Mouse (Mus musculus) midbrain, embryonic 14.5 days (tissue): ENCODE measurements at regions not wholly inside any gene's neighbourhood (a gene's known extent, or its start where the extent isn't known, plus 50 kb on each side); places are given as distances from the start of the nearest gene placed in this dataset.

Source experiments
- ATAC-seq: fragments of 200-750 bp; cut with Nextera tagmentation; 2 replicates; pipeline ENCODE4 v1.8.0; 2017; ENCODE audit warnings: moderate number of reproducible peaks, moderate library complexity; ENCODE audit not compliant: low FRiP score, low TSS enrichment
- DNase-seq: peaks from one replicate; pipeline ENCODE4 v3.0.0-alpha.2; 2015
- H3K27ac ChIP-seq: fragments of 300-500 bp; sonication (generic); replicated peaks from 2 replicates; pipeline ENCODE4 v1.5.1; 2014; ENCODE audit warnings: mild to moderate bottlenecking, low read depth, low read length, moderate library complexity
- H3K27me3 ChIP-seq: fragments of 300-500 bp; sonication (generic); 2 replicates; pipeline ENCODE4 v1.6.1; 2014; ENCODE audit warnings: low read length, control low read depth, mixed read lengths; ENCODE audit not compliant: control insufficient read depth, insufficient read depth
- H3K36me3 ChIP-seq: fragments of 300-500 bp; sonication (generic); 2 replicates; pipeline ENCODE4 v1.6.1; 2014; ENCODE audit warnings: low read length, control low read depth; ENCODE audit not compliant: control insufficient read depth, insufficient read depth
- H3K4me1 ChIP-seq: fragments of 300-500 bp; sonication (generic); 2 replicates; pipeline ENCODE4 v1.6.1; 2014; ENCODE audit warnings: mild to moderate bottlenecking, antibody characterized with exemption, low read length, control low read depth; ENCODE audit not compliant: control insufficient read depth, insufficient read depth
- H3K4me2 ChIP-seq: fragments of 300-500 bp; sonication (generic); 2 replicates; pipeline ENCODE4 v1.6.1; 2014; ENCODE audit warnings: mild to moderate bottlenecking, low read length, moderate library complexity
- H3K4me3 ChIP-seq: fragments of 300-500 bp; sonication (generic); replicated peaks from 2 replicates; pipeline ENCODE4 v1.5.1; 2014; ENCODE audit warnings: low read depth, low read length
- H3K9ac ChIP-seq: fragments of 300-500 bp; sonication (generic); replicated peaks from 2 replicates; pipeline ENCODE4 v1.6.1; 2014; ENCODE audit warnings: mild to moderate bottlenecking, low read length, moderate library complexity
- H3K9me3 ChIP-seq: fragments of 300-500 bp; sonication (generic); 2 replicates; pipeline ENCODE4 v1.6.1; 2016; ENCODE audit warnings: low read length, control low read depth, mixed read lengths; ENCODE audit not compliant: control insufficient read depth
- WGBS: fragments of 180-500 bp; shearing (Covaris S2); extraction: QIAGEN DNeasy Blood & Tissue Kit; methylation state at CpG from one replicate; pipeline ENCODE4 v1.1.7; 2014; 5-methylcytosine and 5-hydroxymethylcytosine counted together

DNA sequence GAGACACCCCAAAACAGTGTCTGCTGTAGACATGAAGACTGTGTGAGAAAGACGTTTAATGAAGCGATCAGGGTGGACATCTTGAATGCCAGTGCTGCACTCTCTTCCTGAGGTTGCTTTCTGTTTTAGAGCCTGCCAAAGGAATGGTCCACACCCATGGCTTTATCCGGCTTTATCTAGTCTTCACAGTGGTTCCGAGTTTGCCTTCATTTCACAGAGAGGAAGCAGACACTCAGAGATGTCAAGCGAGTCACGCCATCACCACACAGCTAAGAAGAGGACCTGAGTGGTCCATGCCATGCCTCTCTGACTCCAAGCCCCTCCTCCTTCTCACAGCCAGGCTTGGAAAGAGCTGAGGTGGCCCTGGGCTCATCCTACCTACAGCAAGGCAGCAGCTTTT lies 182.7 kb downstream of the Matn1 start:
- H3K4me3 ChIP-seq = no peak overlapping the region
- H3K9me3 ChIP-seq = no peaks in the 10 kb centered on the region
- 0 out of 2 replicates have a peak, but pooled peaks cover 4% of the 10 kb centered on the region for H3K4me1 ChIP-seq
- ATAC-seq (no peak), DNase-seq (no peak)
- no peaks in the 10 kb centered on the region for H3K36me3 ChIP-seq
- H3K27me3 ChIP-seq = no peaks in the 10 kb centered on the region
- H3K4me2 ChIP-seq = no peak overlapping the region
- H3K9ac ChIP-seq = no peak overlapping the region
- H3K27ac ChIP-seq = no peak overlapping the region
- WGBS = 86% methylated on average over 6 of the region's 6 CpGs

DNA sequence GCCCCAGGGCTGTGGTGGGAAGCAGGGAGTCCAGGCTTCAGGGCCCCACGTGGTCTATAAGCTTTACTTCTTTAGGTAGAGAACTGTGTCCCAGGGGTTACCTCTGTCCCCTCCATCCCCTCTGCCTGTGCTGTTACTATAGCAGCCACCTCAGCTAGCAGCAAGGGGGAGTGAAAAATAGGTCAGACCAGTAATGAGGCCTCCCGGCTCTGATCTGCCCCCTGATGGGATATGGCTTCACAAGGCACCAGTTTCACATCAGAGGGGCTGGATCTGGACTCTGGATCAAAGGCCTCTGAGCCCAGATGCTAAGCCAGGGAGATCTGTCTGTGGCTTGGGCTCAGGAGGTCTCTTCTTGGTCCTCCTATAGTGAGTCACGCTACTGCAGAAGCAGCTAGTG lies 184.5 kb downstream of the Matn1 start:
- no peak overlapping the region for H3K4me2 ChIP-seq
- no peaks in the 10 kb centered on the region for H3K27me3 ChIP-seq
- 27% methylated on average over 3 of the region's 3 CpGs for WGBS
- DNase-seq (no peak), ATAC-seq (no peak)
- no peaks in the 10 kb centered on the region for H3K36me3 ChIP-seq
- H3K27ac ChIP-seq = no peak overlapping the region
- H3K4me1 ChIP-seq = 0 out of 2 replicates have a peak, but pooled peaks cover 4% of the 10 kb centered on the region
- no peak overlapping the region for H3K9ac ChIP-seq
- H3K4me3 ChIP-seq = no peak overlapping the region
- no peaks in the 10 kb centered on the region for H3K9me3 ChIP-seq

DNA sequence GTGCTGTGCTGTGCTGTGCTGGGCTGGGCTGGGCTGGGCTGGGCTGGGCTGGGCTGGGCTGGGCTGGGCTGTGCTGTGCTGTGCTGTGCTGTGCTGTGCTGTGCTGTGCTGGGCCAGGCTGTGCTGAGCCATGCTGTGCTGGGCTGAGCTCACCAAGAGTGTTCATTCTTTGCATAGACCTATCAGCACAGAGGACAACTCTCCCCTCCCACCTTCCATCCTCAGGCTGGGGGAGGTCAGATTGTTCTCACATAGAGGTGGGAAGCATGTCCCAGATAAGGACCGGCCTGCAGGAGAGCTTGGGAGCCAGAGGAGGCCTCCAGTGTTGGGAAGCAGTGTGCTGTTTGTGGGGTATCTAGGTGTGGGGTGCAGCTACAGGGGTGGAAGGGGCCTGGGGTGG lies 188.0 kb downstream of the Matn1 start:
- ATAC-seq (no peak), DNase-seq (no peak)
- no peak overlapping the region for H3K9ac ChIP-seq
- no peak overlapping the region for H3K4me2 ChIP-seq
- no peaks in the 10 kb centered on the region for H3K36me3 ChIP-seq
- 0 out of 2 replicates have a peak, but pooled peaks cover 4% of the 10 kb centered on the region for H3K4me1 ChIP-seq
- no peak overlapping the region for H3K27ac ChIP-seq
- H3K27me3 ChIP-seq = no peaks in the 10 kb centered on the region
- H3K4me3 ChIP-seq = no peak overlapping the region
- 53% methylated on average over 1 of the region's 1 CpGs for WGBS
- no peaks in the 10 kb centered on the region for H3K9me3 ChIP-seq

DNA sequence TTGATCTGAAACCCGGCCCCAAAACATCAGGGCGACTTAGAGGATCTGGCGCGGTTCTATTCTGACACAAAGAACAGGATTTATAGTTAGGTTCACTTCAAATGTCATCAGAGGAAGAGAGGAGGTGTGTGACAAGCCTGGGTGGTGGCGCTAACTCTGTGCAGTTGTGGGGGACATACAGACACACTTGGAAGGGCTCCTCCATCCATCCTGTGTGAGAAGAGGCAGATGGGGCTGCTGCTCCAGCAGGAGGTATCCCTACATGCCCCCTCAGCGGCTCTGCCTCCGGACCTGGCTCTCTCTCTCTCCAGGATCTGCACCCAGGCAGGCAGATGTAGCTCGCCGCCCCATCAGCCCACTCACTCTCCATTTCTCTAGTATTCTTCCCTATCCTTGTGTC lies 188.6 kb downstream of the Matn1 start:
- Histone ChIP-seq H3K4me3 (no peak overlapping the region), H3K4me2 (no peak overlapping the region), H3K36me3 (no peaks in the 10 kb centered on the region), H3K27ac (no peak overlapping the region), H3K27me3 (no peaks in the 10 kb centered on the region), H3K9me3 (no peaks in the 10 kb centered on the region), H3K9ac (no peak overlapping the region), H3K4me1 (0 out of 2 replicates have a peak, but pooled peaks cover 4% of the 10 kb centered on the region)
- no peak for DNase-seq
- no peak for ATAC-seq
- WGBS = 61% methylated on average over 9 of the region's 9 CpGs

DNA sequence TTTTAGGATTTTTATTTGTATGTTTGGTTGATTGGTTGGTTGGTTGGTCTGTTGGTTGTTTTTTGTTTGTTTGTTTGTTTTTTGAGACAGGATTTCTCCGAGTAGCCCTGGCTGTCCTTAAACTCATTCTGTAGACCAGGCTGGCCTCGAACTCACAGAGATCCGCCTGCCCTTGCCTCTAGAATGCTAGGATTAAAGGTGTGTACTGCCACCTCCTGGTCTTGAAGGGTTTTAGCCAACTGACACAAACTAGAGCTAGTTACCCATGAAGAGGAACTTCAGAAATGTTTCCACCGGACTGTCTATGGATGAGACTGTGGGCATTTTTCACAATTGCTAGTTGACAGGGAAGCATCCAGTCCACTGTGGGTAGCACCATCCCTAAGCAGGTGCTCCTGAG lies 191.7 kb downstream of the Matn1 start:
- H3K4me1 ChIP-seq = no peaks in the 10 kb centered on the region
- DNase-seq (no peak), ATAC-seq (no peak)
- no peak overlapping the region for H3K4me3 ChIP-seq
- H3K4me2 ChIP-seq = no peak overlapping the region
- 89% methylated on average over 4 of the region's 4 CpGs for WGBS
- H3K27ac ChIP-seq = no peak overlapping the region
- no peaks in the 10 kb centered on the region for H3K36me3 ChIP-seq
- no peak overlapping the region for H3K9ac ChIP-seq
- H3K27me3 ChIP-seq = no peaks in the 10 kb centered on the region
- H3K9me3 ChIP-seq = no peaks in the 10 kb centered on the region

DNA sequence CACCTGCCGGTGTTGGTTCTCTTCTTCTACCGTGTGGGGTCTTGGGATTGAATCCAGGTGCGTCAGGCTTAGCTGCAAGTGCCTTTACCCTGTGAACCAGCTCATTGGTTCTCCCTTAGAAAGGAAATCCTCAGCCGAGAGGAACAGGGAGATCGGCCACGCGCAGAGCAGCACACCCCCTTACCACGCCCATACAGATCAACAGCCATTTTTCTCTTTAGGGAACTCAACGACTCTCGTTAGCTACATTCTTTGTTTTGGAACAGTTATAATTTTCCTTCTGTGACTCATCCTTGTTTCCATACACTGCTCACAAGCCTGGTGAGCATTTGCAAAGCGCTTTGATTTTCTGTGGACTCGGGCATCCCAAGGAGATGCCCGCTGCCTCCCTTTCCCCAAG lies 194.7 kb downstream of the Matn1 start:
- DNase-seq (no peak), ATAC-seq (no peak)
- Histone ChIP-seq H3K27me3 (0 out of 2 replicates have a peak, but pooled peaks cover 3% of the 10 kb centered on the region), H3K4me1 (no peaks in the 10 kb centered on the region), H3K4me3 (no peak overlapping the region), H3K9ac (no peak overlapping the region), H3K36me3 (no peaks in the 10 kb centered on the region), H3K27ac (no peak overlapping the region), H3K9me3 (no peaks in the 10 kb centered on the region), H3K4me2 (no peak overlapping the region)
- 82% methylated on average over 13 of the region's 13 CpGs for WGBS

DNA sequence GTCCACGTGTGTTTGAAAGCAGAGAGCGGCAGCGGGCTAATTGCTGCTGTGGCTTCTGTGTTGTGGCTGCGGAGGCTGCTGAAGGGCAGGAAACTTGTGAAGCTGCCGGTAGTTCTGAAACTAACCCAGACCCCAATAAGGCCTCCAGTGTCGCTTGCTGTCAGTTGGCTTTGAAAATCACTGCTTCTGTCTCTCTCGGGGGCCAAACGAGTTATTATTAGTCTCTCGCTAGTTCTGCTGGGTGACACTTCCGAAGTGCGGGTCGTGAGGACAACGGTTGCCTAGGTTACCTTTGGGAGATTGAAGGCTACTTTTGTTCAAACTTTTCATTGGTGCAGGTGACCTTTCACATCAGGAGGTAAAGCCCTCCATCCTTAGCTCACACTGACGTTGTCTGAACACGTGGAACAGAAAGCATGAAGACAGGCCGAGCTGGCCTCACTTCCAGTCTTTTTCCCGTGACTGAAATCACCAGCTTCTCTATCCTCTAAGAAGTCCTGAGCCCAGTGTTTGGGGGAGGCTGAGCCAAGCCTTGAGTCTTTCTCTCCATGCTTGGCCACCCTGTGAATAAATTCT lies 197.8 kb downstream of the Matn1 start:
- Histone ChIP-seq H3K36me3 (no peaks in the 10 kb centered on the region), H3K4me1 (no peaks in the 10 kb centered on the region), H3K27me3 (0 out of 2 replicates have a peak, but pooled peaks cover 3% of the 10 kb centered on the region), H3K9ac (no peak overlapping the region), H3K27ac (no peak overlapping the region), H3K4me2 (no peak overlapping the region), H3K9me3 (no peaks in the 10 kb centered on the region), H3K4me3 (no peak overlapping the region)
- DNase-seq = no peak
- ATAC-seq = no peak
- WGBS = 21% methylated on average over 17 of the region's 17 CpGs

DNA sequence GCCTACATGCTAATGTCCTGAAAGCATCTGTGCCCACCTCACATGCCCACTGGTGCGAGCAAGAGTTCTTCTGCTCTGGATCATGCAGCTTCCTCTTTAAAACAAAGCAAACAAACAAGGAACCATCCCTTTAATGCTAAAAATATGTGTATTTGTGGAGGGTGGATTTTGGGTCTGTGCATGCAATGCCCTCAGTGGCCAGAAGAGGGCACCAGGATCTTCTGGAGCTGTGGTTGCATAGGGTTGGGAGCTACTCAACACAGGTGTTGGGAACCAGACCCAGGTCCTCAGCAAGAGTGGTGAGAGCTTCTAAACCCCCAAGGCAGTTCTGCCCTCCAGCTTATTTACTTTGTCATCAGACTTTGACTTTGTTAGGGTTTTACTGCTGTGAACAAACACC lies 201.3 kb downstream of the Matn1 start:
- H3K9me3 ChIP-seq = no peaks in the 10 kb centered on the region
- no peak overlapping the region for H3K4me3 ChIP-seq
- DNase-seq = no peak
- WGBS = 70% methylated on average over 1 of the region's 1 CpGs
- 0 out of 2 replicates have a peak, but pooled peaks cover 2% of the 10 kb centered on the region for H3K4me1 ChIP-seq
- no peaks in the 10 kb centered on the region for H3K36me3 ChIP-seq
- H3K27ac ChIP-seq = no peak overlapping the region
- H3K9ac ChIP-seq = no peak overlapping the region
- no peak for ATAC-seq
- 0 out of 2 replicates have a peak, but pooled peaks cover 3% of the 10 kb centered on the region for H3K27me3 ChIP-seq
- no peak overlapping the region for H3K4me2 ChIP-seq

DNA sequence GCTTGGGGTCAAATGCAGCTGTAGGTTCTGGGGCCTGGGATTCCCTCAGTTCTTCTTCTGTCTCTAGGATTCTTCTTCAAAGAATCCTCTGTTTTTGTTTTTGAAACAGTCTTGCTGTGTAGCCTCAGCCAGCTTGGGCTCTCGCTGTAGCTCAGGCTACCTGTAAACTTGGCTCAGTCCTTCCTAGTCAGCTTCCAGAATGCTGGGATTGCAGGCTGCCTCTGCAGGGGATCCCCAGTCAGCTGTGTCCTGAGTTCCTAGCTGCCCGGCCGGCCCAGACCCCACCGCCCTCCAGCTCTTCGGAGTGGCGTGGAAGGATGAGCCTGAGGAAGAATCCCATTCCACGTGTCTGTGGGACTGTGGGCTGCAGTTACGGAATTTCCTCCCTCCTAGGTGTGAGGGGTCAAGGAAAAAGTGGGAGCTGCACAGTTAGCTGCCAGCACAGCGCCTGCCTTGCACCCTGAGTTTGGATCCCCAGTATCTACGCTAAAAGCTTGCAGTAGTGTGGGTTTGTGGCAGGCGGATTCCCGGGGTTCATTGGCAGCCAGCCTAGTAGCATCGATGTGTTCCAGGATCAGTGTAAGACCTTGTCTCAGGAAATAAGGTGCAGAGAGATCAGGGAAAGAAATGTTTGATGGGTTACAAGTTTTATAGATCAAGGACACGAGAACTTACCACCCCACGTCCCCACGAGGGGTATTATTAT lies 204.0 kb downstream of the Matn1 start:
- no peak overlapping the region for H3K9ac ChIP-seq
- no peaks in the 10 kb centered on the region for H3K36me3 ChIP-seq
- ATAC-seq (no peak), DNase-seq (no peak)
- 0 out of 2 replicates have a peak, but pooled peaks cover 2% of the 10 kb centered on the region for H3K4me1 ChIP-seq
- WGBS = 65% methylated on average over 16 of the region's 16 CpGs
- H3K4me3 ChIP-seq = no peak overlapping the region
- no peak overlapping the region for H3K27ac ChIP-seq
- H3K4me2 ChIP-seq = no peak overlapping the region
- no peaks in the 10 kb centered on the region for H3K9me3 ChIP-seq
- no peaks in the 10 kb centered on the region for H3K27me3 ChIP-seq
